Mouse (Mus musculus): ENCODE measurements around the gene Sf3a1. TPM values are rescaled to one million over a fixed set of nuclear protein-coding genes. Genes with fewer than 3 reads are reported as not detected.
"Not testable (repeated sequence)": the region's sequence is repeated elsewhere in the genome, so short reads cannot be mapped to it uniquely, and the experiment has no call there.

The Sf3a1 gene
- polyA plus RNA-seq, 1 experiment from 2014 or later = 61.7 TPM

DNA sequence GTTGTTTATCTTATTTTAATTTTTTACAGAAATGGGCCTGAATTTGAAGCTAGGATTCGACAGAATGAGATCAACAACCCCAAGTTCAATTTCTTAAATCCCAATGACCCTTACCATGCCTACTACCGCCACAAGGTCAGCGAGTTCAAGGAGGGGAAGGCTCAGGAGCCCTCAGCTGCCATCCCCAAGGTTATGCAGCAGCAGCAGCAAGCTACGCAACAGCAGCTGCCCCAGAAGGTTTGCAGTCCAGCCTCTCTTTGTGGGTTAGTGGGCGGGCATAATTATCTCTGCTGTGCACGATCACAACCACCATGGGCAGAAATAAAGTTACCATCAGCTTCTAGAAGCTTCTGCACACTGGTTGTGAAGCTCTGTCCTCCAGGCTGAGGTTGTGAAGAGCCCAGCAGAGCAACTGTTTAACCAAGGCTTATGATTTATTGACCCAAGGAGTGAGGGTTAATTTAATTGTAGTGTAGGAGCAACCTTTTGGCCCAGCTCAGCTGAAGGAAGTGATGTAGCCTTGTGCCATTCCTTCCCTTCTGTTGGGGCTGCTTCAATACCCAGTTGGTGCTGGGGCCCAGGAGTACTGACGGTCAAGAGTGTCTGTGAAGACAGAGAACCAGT, 6.4 kb downstream of the Sf3a1 start:
- Histone ChIP-seq H3K4me1 (peaks cover 14% of the 10 kb centered on the region), H3K4me2 (no peak overlapping the region), H3K4me3 (replicated peaks) (no peak overlapping the region), H3K9me3 (replicated peaks) (no peaks in the 10 kb centered on the region), H3K9ac (no peak overlapping the region), H3K36me3 (peaks cover 100% of the 10 kb centered on the region), H3K27me3 (no peaks in the 10 kb centered on the region), H3K27ac (no peak overlapping the region)
- ATAC-seq (replicated peaks; ENCODE audit: low FRiP score) = no peak
- 89% methylated on average over 7 of the region's 7 CpGs for WGBS

DNA sequence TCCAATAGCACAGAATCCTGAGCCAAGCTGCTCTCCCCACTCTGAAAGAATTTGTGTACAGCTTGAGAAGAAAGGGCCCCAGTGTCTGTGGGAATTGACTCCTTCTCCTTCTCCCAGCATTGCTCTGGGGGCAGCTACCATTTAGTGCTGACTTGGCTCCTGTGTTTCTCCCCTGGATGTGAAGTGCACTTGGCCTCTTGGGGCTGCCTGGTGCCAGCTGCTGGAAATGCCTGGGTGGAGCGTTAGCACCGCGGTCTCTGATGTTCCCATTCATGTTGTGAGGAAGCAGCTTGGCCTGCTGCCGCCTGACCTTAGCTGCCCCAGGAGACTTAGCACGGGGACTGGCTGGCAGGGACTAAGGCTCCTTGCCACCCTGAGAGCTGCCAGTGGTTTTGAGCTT, 14.4 kb downstream of the Sf3a1 start:
- Histone ChIP-seq H3K9me3 (replicated peaks) (no peaks in the 10 kb centered on the region), H3K36me3 (peaks cover 100% of the 10 kb centered on the region), H3K4me3 (replicated peaks) (no peak overlapping the region), H3K4me2 (no peak overlapping the region), H3K27me3 (no peaks in the 10 kb centered on the region), H3K4me1 (no peaks in the 10 kb centered on the region), H3K9ac (no peak overlapping the region), H3K27ac (no peak overlapping the region)
- 88% methylated on average over 5 of the region's 5 CpGs for WGBS
- ATAC-seq (replicated peaks; ENCODE audit: low FRiP score) = no peak

DNA sequence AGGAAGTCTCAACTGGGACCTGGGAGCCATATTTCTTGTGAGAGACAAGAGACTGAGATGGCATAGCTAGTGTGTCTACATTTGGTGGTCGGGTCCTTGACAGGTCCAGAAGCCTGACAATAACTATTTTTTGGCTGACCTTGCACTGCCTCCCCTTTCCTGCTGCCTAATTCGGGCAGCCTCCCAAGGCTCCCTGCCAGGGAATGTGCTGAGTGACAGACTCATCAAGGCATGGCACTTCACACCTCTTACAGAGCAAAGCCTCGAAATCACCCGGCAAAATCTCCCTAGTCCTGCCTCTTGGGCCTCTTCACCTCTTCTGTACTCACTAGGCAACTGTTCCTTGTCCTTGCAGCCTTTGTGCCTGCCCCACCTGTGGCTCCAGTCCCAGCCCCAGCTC, 17.6 kb downstream of the Sf3a1 start:
- WGBS = 64% methylated on average over 4 of the region's 4 CpGs

DNA sequence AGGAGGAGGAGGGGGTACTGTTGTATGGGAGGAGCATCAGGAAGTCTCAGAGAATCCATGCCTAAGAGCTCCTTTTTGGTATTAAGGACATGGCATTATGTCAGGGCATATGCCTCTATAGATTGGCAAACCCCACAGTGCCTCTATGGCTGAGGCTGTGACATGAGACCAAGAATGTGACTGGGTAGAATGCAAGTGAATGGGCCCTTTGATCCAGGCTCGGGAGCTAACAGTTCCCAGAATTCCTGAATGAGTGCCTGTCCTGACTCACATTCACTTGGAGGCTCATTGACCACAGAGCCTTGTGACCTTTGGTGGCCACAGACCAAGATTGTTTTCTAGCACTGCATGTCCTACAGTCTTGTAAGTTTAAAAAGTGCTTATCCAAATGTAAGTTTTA, 21.9 kb downstream of the Sf3a1 start:
- Histone ChIP-seq H3K9me3 (replicated peaks) (no peaks in the 10 kb centered on the region), H3K4me2 (no peak overlapping the region), H3K4me1 (peaks cover under 1% of the 10 kb centered on the region; the same call in 1 of the 2 replicates), H3K4me3 (replicated peaks) (no peak overlapping the region), H3K9ac (no peak overlapping the region), H3K36me3 (peaks cover 65% of the 10 kb centered on the region), H3K27ac (no peak overlapping the region), H3K27me3 (no peaks in the 10 kb centered on the region)
- ATAC-seq (replicated peaks; ENCODE audit: low FRiP score) = no peak
- 13% methylated on average over 1 of the region's 1 CpGs for WGBS

More for the DNA sequence above, 17.6 kb downstream of the Sf3a1 start:
- no peak for ATAC-seq (replicated peaks; ENCODE audit: low FRiP score)
- H3K4me3 ChIP-seq (replicated peaks) = no peak overlapping the region
- no peak overlapping the region for H3K4me2 ChIP-seq
- H3K27ac ChIP-seq = no peak overlapping the region
- no peaks in the 10 kb centered on the region for H3K9me3 ChIP-seq (replicated peaks)
- no peaks in the 10 kb centered on the region for H3K4me1 ChIP-seq
- no peaks in the 10 kb centered on the region for H3K27me3 ChIP-seq
- no peak overlapping the region for H3K9ac ChIP-seq
- peaks cover 99% of the 10 kb centered on the region for H3K36me3 ChIP-seq

DNA sequence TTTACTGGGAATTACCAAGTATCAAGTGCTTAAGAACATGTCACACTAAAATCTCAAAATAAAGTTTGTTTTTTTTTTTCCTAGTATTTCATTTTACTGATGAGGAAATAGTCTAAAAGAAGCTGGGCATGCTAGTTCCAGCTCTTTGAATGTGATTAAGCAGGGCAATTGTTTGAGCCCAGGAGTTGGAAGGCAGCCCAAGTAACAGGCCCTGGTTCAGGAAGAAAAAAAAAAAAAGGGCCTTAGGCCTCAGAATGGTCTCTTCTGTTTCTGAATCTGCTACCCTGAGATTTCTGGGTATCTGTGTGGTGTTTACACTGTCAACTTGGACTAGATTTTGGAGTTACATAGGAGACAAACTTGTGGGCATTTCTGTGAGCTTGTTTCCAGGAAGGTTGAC, 23.4 kb downstream of the Sf3a1 start:
- Histone ChIP-seq H3K27ac (peak overlapping the region; percentile 56; the same call in 1 of the 2 replicates), H3K9me3 (replicated peaks) (no peaks in the 10 kb centered on the region)

DNA sequence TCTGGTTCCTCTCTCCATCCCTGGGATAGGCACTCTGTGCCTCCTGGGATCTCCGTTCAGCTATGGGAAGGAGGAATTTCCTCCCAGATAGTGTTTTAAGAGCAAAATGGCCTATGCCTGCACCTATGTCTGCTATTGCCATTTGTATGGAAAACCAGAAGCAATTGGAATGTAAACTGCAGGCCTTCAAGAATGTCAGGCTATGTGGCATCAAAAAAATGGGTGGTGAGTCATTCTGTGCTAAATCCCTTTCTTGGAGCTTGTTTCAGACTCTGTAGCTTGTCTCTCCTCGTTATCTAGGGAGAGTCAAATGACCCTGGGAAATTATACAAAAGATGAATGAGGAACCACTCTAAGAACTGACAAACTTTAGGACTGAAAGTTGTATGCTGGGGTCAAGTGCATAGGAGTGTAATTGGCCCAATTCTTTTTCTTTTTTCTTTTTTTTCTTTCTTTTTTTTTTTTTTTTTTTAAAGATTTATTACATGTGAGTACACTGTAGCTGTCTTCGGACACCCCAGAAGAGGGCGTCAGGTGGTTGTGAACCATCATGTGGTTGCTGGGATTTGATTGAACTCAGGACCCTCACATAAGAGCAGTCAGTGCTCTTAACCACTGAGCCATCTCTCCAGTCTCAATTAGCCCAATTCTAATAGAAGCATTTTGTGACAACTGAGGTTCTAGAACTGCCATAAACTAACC, 24.3 kb downstream of the Sf3a1 start:
- no peak overlapping the region for H3K4me2 ChIP-seq
- no peaks in the 10 kb centered on the region for H3K27me3 ChIP-seq
- no peak overlapping the region for H3K9ac ChIP-seq
- no peak overlapping the region for H3K4me3 ChIP-seq (replicated peaks)
- no peak for ATAC-seq (replicated peaks; ENCODE audit: low FRiP score)
- H3K9me3 ChIP-seq (replicated peaks) = no peaks in the 10 kb centered on the region
- H3K36me3 ChIP-seq = peaks cover 42% of the 10 kb centered on the region
- peak overlapping the region; percentile 56; the same call in 1 of the 2 replicates for H3K27ac ChIP-seq
- peaks cover 22% of the 10 kb centered on the region for H3K4me1 ChIP-seq
- WGBS = 72% methylated on average over 4 of the region's 4 CpGs

More for the DNA sequence above, 23.4 kb downstream of the Sf3a1 start:
- Histone ChIP-seq H3K4me3 (replicated peaks) (no peak overlapping the region), H3K27me3 (no peaks in the 10 kb centered on the region), H3K9ac (no peak overlapping the region), H3K4me1 (peaks cover 14% of the 10 kb centered on the region), H3K36me3 (peaks cover 51% of the 10 kb centered on the region), H3K4me2 (no peak overlapping the region)
- no peak for ATAC-seq (replicated peaks; ENCODE audit: low FRiP score)

DNA sequence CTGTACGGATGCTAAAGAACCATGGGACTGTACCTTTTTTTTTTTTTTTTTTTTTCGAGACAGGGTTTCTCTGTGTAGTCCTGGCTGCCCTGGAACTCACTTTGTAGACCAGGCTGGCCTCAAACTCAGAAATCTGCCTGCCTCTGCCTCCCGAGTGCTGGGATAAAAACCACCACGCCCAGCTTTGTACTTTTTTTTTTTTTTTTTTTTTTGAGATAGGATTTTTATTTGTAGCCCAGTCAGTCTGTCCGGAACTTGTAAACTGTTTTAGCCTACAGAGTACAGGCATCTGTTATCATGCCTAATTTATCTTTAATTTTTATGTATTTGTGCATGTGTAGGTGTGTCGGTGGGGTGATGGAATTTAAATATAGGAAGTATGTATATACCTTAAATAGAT, 25.3 kb downstream of the Sf3a1 start:
- H3K9ac ChIP-seq; H3K9me3 ChIP-seq (replicated peaks); H3K4me2 ChIP-seq; H3K27ac ChIP-seq; H3K4me3 ChIP-seq (replicated peaks); H3K27me3 ChIP-seq; ATAC-seq (replicated peaks; ENCODE audit: low FRiP score): not testable (repeated sequence)
- peaks cover 29% of the 10 kb centered on the region for H3K4me1 ChIP-seq
- H3K36me3 ChIP-seq = peaks cover 31% of the 10 kb centered on the region
- 94% methylated on average over 6 of the region's 6 CpGs for WGBS

DNA sequence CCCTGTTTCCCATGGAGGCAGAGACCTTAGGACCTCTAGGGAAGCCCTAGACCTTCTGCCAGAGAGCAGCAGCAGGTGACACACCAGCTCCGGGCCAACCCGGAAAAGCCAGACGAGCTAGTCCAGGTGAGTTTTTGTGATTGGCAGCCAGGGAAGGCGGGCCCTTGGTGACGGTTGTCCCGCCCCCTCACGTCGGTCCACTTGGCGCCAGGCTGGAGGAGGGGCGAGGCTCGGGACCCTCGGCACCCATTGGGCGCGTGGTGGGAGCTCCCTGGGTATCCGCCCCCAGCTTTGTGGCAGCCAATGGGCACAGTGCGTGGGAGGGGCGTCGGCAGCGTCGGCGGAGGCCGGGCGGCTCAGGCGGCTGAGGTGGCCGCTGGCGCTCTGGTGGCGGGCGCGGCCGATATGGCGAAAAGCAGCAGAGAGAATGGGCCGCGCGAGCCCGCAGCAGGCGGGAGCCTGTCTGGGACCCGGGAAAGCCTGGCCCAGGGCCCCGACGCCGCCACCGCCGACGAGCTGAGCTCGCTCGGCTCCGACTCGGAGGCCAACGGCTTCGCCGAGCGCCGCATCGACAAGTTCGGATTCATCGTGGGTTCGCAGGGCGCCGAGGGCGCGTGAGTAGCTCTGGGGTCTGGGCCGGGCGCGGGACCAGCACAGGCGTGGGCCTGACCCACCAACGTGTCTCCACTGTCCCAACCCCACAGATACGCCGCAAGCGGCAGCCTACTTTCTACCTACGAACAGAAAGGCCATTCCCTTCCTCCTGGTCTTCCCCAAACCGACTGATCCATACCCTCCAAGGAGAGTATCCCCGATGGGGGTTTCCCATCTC, 26.6 kb downstream of the Sf3a1 start, which contains the start of gene Tbc1d10a:
Gene Tbc1d10a (plus strand): TSS at position 304 of the 832 bp plus-strand sequence.
- peak; percentile 97 for ATAC-seq (replicated peaks; ENCODE audit: low FRiP score)
- peaks cover 19% of the 10 kb centered on the region for H3K36me3 ChIP-seq
- H3K27me3 ChIP-seq = no peaks in the 10 kb centered on the region
- peaks cover 41% of the 10 kb centered on the region for H3K4me1 ChIP-seq
- H3K9ac ChIP-seq = peak within 1 kb of the TSS; percentile 92
- peak within 1 kb of the TSS; percentile 87 for H3K4me2 ChIP-seq
- H3K27ac ChIP-seq = peak within 1 kb of the TSS; percentile 68
- no peaks in the 10 kb centered on the region for H3K9me3 ChIP-seq (replicated peaks)
- under 1% methylated on average over 71 of the region's 71 CpGs for WGBS
- peak within 1 kb of the TSS; percentile 94 for H3K4me3 ChIP-seq (replicated peaks)

DNA sequence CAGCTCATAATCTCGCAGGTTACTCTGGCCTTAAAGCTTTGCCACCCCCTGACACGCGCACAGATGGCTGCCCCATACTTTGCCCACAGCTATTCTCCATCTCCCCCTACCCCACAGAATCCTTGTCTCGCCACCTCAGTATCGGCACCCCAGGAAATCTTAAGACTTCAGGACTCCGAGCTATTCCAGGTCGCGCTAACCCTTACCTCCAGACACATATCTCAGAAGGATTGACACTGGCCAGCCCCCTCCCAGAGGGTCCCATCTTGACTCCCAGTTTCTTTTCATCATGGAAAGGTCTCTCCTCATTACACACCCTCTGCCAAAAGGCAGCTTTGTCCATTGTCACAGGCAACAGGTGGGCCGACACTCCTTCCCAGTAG, 27.2 kb downstream of the Sf3a1 start:
- Histone ChIP-seq H3K9ac (peak overlapping the region; percentile 92), H3K9me3 (replicated peaks) (no peaks in the 10 kb centered on the region), H3K4me2 (peak overlapping the region; percentile 87), H3K36me3 (peaks cover 13% of the 10 kb centered on the region), H3K4me1 (peaks cover 47% of the 10 kb centered on the region), H3K4me3 (replicated peaks) (peak overlapping the region; percentile 94), H3K27me3 (no peaks in the 10 kb centered on the region), H3K27ac (no peak overlapping the region)
- peak; percentile 5; the same call in 1 of the 2 replicates for ATAC-seq (replicated peaks; ENCODE audit: low FRiP score)
- WGBS = 14% methylated on average over 9 of the region's 9 CpGs

DNA sequence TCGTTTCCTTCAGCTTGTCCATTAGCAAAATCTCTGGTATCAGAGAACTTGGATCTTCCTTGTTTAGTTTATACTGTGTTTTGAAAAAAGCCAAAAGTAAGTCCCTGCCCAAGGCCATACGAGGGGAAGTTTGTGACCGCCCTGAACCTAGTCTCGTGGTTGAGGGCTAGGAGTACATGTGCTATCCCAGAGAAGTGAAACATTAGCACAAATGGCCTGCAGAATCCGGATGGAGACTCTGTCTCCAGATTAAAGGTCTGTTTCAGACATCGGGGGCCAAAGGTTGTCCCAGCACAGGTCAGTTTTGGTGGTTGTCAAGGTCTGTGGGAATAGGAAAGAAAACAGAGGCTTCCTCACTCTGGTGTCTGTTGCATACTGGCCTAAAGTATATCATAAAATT, 29.0 kb downstream of the Sf3a1 start:
- no peak for ATAC-seq (replicated peaks; ENCODE audit: low FRiP score)
- Histone ChIP-seq H3K4me1 (peaks cover 56% of the 10 kb centered on the region), H3K27ac (no peak overlapping the region), H3K4me2 (no peak overlapping the region), H3K36me3 (no peaks in the 10 kb centered on the region), H3K9me3 (replicated peaks) (no peaks in the 10 kb centered on the region), H3K27me3 (no peaks in the 10 kb centered on the region), H3K4me3 (replicated peaks) (no peak overlapping the region), H3K9ac (no peak overlapping the region)
- WGBS = 75% methylated on average over 6 of the region's 6 CpGs

DNA sequence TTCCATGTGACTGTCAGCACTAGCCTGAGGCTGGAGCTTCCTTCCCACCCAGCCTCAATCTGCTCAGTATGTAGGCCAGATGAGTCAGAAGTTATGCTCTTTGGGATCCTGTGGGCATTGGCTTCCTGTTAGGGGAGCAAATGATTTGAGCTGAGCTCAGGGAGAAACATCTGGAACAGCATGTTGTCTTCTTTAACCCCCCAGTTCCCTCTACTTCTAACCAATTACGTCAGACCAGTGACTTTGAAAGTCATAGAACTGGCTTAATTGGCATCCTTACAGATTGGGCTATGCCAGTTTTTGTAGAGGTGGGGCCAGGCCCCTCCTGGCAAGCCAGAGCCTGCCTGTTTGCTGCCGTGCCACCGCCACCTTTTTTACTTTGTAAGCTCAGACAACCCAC, 30.5 kb downstream of the Sf3a1 start:
- Histone ChIP-seq H3K27me3 (no peaks in the 10 kb centered on the region), H3K9me3 (replicated peaks) (no peaks in the 10 kb centered on the region), H3K36me3 (no peaks in the 10 kb centered on the region), H3K4me1 (peaks cover 56% of the 10 kb centered on the region), H3K27ac (peak overlapping the region; percentile 48; the same call in 1 of the 2 replicates), H3K4me3 (replicated peaks) (no peak overlapping the region), H3K4me2 (no peak overlapping the region), H3K9ac (0 out of 2 replicates have a peak overlapping the region, but pooled peaks have one; percentile 14)
- 65% methylated on average over 3 of the region's 3 CpGs for whole genome bisulfite sequencing
- ATAC-seq (replicated peaks; ENCODE audit: low FRiP score) = no peak

DNA sequence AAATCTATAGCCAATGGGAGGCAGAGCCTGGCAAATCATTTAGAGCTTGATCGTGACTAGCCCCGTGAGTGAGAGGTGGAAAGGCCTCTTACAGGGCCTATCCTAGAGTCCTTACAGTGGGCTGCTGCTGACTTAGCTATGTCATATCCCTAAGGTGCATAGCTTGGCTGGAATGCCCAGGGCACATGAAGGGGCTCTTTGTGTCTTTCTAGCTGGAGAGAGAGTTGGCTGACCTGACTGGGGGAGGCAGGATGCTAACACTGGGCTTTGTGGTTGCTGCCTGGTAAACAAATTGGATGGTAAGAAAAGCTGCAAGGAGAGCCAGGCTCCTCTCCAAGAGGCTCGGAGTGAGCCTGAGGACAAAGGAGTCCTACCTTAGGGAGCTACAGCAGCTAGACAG, 32.6 kb downstream of the Sf3a1 start:
- ATAC-seq (replicated peaks; ENCODE audit: low FRiP score) = no peak
- Histone ChIP-seq H3K9ac (no peak overlapping the region), H3K4me1 (peaks cover 69% of the 10 kb centered on the region)

More for the DNA sequence above, 32.6 kb downstream of the Sf3a1 start:
- Histone ChIP-seq H3K9me3 (replicated peaks) (no peaks in the 10 kb centered on the region), H3K4me3 (replicated peaks) (no peak overlapping the region), H3K27ac (0 out of 2 replicates have a peak overlapping the region, but pooled peaks have one; percentile 48), H3K4me2 (no peak overlapping the region), H3K27me3 (no peaks in the 10 kb centered on the region), H3K36me3 (no peaks in the 10 kb centered on the region)
- WGBS = 73% methylated on average over 3 of the region's 3 CpGs

Measured in kidney, embryonic 15.5 days (tissue).